Mouse (Mus musculus) naive thymus-derived CD4-positive, alpha-beta T cell, adult 2 months (primary cell): ENCODE results near the gene AI467606.
A peak's percentile ranks its signal among the peaks of the same experiment; 100 is the strongest.
"Not testable (repeated sequence)": the region's sequence is repeated elsewhere in the genome, so short reads cannot be mapped to it uniquely, and the experiment has no call there.

Experiments
- DNase-seq: peaks from one replicate; pipeline ENCODE4 v3.0.0-alpha.2; 2011; ENCODE audit warnings: low read depth

The AI467606 gene

DNA sequence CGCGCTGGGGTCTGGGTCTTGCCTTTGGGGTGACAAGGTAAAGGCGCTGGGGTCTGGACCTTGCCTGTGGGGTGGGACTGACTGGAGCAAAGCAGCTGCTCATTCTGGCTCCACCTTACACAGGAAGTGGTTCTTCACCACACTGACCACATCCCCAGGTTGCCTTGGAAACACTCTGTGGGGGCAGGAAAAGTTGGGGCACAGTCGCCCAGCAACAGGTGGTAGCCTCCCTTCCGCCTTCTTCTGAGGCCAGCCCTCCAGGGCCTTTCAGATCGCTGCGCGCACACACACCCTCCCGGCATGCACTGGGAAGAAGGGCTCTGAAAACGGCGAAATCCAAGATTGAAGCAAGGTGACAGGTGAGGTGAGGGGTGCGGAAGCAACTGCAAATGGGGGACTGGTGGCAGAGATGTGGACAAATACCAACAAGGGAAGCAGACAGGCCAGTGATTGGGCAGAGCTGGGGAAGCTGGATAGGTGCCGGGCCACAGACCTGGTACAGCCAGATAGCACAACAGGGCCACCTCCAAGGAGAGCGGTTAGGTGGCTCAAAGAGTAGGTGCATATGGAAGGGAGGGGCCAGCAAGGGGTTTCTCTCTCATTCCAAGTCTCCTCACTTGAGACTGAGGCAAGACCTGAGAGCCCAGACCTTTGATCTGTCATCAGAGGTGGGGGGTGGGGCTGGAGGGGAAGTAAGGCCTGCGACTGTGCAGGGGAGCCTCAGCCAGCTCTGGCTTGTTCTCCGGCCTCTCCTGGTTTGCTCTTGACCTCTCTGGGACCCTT, at the start of gene AI467606:
AI467606 (plus strand) TSS at position 246 of the 783 bp plus-strand sequence.
- DNase-seq = peak; percentile 98

DNA sequence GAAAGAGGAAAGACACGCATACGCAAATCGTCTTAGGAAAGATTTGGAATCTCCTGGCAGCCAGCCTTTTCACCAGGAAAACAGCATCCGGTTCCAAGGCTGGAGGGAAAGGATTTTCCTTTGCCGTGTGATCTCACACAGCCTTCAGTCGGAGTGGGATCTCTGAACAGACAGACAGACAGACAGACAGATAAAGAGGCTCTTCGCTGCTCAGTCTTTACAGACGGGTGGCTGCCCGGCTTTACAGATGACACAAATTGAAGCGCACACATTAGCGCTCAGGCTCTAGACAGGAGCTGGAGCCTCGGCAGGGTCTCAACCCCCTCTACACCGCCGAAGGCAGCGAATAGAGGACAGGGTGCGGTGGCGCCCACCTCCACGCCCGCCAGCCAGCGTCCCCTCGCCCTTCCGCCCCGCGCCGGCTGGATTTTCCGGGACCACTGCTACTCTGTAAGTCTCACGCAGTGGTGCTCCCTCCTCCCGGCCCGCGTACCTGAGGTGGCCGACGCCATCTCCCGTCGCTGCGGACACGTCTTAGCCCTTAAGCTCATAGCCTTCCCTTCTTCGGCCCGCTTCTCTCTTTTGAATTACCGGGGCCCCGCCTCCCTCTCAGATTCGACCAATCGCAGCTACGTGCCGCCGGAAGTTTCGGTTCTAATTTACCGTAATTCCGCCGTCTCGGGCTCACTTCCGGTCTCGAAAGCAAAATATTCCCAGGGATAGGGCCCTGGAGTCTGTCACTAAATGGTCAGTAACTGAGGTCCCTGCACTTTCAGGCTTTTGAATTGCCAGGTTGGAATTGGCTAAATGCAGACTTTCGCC, 49.1 kb upstream of the AI467606 start, which contains the start of gene Kif22:
Kif22 (minus strand) TSS at position 621 of the 822 bp plus-strand sequence.
- peak; percentile 89 for DNase-seq

DNA sequence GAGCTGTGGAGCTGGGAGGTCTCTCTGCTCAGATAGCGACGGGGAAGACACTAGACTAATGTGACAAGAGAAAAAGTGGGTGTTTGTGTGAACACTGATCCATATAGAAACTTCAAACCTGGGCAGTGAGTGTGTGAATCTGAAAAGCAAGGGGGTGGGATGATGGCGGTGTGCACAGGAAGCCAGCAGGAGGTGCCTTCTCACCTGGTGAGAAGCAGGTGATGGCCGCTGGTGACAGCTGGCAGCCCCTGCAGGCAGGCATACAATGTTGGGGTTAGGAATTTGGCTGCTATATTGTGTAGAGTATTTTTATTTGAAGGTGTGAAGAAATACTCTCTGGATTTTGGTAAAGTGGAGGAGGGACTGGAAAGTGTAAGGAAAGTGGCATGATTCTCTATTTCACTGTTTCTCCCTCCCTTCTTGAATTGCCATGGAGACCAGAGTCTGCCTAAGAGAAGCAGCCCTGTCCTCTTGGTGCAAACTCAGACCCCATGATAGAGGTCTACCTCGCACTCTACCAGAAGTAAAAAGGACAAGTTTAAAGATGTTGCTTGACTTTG, 36.1 kb upstream of the AI467606 start:
- DNase-seq = peak; percentile 50

DNA sequence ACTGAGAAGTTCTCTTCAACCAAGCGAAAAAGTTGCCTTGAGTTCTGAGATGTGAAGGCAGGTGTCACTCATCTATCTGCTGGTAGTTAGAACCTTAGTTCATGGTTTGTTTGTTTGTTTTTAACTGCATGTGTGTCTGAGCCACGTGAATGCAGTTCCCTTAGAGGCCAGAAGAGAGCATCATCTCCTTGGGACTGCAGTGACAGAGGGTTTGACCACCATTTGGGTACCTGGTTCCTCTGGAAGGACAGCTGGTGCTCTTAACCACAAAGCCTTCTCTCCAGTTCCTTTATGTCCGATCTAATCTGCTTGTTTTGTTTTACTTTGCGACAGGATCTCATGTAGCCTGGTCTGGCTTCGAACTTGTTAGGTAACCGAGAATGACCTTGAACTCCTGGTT, 25.6 kb upstream of the AI467606 start:
- DNase-seq = no peak

DNA sequence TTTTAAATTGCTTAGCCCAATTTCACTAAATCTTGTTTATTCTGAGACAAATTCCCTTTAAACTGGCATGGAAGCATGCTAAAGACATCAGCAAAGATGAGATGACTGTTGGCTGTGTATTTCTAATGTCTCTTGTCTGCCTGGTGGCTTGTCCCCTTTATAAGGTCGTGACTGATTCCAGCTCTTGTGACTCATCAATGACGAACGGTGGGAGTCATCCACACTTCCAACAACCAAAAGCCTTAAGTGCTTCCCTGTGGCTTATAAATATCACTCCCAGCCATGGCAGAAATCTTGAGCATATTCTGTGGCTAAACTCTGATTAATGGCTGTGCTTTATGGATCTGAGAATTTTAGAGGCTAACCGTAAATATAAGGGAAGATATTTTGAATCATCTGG, 24.8 kb upstream of the AI467606 start:
- DNase-seq = no peak

DNA sequence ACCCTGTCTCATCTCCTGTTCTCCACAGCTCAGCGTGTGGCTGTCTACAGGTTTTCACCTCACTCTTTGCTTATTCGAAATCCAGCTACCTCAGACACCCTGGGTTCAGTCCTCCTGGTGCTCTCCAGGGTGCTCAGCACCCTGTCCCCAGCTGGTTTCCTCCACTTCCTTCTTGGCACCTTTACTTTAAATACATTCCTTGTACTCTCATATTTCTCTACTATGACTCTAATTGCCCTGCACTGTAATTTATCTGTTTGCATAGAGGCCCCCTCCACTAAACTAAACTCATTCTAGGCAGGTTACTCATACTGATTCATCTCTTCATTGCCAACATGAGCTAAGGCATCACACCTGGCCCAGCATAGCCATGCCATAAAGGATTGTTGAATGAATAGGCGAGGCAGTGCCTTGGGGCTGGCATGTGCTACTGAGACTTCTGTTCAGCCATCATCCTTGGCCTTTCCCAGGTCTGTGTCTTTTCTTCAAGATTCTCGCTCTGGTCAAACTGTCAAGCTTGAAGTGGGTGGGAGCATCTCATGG, 20.2 kb upstream of the AI467606 start:
- DNase-seq = no peak

DNA sequence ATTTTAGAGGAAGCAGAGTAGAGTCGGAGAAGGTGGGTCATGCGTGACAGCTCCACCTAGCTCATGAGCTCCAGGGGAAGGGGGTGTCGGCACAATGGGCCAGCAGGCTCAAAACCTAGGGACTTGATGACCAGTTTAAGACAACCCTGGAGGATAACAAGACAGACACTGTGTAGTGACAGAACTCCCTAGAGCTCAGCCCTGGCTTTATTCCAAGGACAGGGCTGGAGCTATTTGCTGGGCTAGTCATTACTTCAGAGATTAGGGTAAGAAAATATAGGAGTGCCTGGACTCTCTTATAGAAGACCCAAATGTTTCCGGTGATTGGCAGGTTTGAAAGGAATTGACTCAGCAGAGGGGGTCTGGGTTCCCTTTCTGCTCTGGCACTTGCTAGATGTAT, 17.9 kb upstream of the AI467606 start:
- no peak for DNase-seq

DNA sequence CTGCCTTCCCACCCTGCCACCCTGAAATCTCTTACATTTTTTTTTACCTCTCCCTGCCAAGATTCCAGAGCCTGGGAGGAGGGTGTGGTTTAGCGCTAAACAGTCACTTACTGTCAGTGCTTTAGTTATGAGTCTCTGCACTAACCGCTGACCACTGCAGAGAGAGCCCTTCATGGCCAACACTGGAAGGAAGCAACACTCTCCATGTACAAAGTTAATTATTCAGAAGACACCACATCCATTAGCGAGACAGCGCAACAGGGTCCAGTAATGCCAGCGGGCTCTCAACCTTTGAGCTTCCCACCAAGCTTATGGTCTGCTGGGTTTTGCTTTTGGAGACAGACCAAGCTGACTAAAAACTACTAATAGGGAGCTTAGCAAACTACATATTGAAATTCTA, 15.0 kb upstream of the AI467606 start:
- no peak for DNase-seq

DNA sequence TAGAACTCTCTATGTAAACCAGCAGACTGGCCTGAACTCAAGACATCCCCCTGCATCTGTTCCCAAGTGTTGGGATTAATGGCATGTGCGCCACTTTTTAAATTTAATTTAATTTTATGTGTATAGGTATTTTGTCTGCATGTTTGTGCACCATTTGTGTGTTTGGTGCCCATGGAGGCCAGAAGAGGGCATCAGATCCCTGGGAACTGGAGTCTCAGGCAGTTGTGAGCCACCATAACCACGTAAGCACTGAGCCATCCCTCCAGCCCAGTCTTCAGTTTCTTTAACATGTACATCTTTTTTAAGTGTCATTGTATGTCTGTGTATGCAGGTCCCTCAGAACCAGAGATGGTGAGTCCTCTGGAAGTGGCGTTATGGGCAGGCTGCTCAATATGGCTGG, 13.5 kb upstream of the AI467606 start:
- peak; percentile 65 for DNase-seq

DNA sequence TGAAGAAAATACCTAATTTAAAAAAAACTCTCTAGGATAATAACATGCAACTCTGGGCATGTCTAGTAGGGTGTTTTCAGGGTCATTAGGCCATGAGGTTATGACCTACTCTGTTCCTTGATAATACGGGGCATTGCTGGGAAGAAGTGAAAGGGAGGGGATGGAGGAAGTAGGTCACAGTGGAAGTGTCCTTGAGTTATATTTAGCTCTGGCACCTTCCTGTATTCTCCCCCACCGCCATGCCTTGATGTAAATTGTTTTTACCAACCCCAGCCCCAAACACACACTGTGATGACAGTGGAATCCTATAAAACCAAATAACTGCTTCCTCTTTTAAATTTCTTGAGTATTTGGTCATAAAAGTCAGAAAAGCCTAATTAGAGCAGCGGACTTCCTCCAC, 11.1 kb upstream of the AI467606 start:
- DNase-seq = no peak

DNA sequence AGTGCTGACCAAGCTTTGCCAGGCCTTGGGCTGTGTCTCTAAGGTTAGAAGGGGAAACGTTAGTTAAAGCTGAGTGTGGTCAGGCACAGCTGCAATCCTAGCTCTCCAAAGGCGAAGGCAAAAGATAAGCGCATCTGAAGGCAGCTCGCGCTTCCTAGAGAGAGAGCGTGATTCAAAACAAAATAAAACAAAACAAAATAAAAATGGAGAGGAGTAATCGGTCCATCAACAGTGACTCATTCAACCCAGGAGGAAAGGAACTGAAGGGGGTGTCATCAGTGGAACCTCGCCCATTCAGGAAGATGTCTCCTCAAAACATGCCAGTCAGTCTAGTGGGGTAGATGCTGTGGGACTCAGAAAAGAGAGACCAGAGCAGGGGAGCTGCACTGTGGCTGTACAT, 8.9 kb upstream of the AI467606 start:
- DNase-seq = no peak

DNA sequence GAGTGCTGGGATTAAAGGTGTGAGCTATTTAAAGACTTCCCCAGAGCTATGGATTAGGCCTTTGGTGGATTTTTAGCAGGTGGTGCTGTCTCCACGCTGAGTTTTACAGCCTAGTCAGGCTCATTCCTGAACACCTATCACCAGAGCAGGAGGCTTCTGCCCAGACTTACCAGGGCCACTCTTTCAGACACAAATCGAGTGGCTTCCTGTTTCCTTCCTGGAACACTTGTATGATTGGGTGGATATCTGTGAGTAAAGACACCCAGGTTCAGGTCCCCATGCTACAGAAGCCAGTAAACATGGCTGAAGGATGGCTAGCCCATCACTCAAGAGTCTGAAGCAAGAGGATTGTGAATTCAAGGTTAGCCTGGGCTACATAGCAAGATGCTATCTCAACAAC, 8.2 kb upstream of the AI467606 start:
- peak; percentile 47 for DNase-seq

DNA sequence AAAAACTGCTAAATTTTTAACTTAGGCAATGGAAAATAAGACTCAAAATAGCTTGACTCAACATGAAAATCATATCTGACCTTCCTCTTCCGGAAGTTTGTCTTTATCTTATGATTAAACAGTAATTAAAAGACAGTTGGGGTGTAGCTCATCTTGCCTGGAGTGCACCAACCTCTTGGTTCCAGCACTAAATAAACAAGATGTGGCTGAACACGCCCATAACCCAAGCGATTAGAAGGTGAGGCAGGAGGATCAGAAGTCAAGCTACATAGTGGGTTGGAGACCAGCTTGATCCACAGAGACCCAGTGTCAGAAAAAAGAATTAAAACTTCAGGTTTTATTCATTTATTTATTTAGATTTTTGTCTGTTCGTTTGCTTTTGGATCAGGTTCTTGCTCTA, 7.5 kb upstream of the AI467606 start:
- DNase-seq = peak; percentile 39

DNA sequence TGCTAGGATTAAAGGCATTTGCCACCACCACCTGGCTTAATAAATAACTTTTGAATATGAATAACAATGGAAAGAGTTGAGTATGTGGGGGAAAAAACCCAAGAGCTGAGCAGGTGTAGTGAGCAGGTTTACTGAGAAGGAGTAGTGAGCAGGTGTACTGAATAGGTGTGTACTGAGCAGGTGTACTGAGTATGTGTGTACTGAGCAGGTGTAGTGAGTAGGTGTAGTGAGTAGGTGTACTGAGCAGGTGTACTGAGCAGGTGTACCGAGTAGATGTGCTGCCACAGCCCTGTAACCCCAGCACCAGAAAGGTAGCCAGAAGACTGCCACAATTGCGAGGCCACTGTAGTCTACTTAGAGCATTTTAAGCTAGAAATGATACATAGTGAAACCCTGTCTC, 6.4 kb upstream of the AI467606 start:
- no peak for DNase-seq

DNA sequence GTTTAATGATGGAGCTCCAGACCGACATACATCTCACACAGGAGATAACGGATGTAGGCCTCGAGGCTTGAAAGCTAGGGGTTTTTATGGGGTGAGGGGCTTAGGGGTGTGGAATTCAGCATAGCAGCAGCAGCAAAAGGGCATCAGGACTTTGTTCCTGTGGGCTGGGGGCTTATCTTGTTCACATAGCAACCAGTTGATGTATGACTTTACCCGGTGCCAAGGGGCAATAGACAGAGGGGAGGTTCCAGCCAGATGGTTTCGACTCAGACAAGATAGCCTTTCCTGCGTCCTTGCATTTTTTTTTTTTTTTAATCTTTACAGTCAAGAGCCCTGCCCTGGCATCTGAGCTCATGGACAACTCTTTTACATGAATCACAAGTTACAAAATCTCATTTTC, 5.4 kb upstream of the AI467606 start:
- not testable (repeated sequence) for DNase-seq

DNA sequence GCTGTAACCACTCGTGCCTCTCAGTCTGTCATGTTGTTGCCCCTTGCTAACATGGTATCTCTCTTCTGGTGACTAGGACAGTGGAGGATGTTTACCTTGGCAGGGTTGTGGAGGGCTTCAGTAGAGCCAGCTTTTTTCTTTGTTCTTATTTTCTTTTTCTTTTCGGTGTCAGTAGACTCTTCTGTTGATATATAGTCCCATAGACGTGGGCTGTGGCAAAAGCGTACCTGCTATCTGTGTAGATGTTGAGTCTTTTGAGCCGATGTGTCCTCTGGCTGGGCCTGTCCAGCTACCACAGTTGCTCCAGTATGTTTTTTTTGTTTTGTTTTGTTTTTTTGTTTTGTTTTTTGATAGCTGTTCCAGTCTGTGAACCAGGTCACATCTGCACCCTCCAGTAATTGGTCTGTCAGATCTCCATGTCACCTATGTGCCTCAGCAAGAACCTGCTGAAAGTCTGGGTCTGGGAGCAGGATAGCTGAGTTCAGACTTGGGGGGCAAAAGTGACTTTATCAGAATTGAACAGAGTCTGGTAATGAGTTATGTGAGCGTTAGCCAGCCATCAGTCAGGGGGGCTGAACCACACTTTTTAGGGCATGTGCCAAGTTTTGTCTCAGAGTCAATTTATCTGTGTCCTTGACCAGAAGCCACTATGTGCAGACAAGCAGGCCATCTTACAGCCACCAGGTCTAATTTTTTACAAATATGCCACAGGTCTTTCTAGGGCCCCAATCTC, 3.7 kb upstream of the AI467606 start, which contains the start of gene Zg16:
Zg16 (minus strand) TSS at position 51 of the 733 bp plus-strand sequence.
- DNase-seq = not testable (repeated sequence)

DNA sequence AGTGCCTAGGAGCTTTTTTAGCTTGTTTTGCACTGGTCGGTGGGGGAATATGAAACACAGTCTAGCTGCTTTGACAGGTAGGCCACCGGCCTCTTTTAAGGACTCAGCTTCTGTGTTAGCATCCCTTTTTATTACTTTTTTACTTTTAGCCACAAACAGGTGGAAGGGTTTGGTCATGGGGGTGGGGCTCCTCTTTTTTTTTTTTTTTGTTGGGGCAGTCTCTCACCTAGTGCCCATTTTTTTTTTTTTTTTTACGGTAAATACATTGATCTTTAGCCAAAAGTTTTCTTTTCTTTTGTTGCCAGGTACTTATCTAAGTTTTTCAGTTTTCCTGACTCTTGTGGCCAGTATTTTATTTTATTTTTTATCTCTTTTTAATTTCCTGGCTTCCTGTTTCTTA, 3.1 kb upstream of the AI467606 start:
- DNase-seq = no peak

DNA sequence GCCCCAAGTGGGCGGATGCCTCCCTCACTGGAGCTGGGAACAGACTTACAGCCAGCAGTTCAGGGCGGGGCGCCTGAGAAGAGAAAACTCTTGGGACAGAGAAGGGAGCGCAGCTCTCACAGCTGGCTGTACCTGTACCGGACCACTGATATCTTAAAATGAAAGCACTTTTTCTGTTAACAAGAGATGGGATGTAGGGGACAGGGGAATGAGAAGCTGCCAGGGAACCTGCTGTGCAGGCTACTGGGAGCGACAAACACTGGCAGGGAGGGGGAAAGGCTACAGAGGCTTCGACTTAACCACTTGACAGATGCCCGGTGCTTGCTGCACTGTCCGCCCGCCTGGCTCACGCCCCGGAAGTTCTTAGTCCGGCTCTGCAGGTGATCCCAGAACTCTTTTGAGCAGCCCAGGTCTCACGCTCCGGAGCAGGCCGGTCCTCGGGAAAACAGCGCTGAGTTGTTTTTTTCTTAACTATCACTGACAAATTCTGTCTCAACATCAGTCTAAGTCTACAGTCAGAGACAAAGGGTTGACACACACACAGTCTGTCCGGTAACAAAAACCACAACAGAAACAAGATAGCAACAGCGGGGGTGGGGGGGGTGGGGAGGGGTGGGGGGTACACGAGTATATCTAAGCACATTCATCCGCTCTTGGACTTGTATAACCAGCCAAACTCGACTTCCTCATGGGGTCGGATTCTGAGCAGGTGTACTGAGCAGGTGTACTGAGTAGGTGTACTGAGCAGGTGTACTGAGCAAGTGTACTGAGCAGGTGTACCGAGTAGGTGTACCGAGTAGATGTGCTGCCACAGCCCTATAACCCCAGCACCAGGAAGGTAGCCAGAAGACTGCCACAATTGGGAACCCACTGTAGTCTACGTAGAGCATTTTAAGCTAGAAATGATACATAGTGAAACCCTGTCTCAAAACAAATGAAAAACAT, 2.0 kb upstream of the AI467606 start:
- DNase-seq = peak; percentile 70

DNA sequence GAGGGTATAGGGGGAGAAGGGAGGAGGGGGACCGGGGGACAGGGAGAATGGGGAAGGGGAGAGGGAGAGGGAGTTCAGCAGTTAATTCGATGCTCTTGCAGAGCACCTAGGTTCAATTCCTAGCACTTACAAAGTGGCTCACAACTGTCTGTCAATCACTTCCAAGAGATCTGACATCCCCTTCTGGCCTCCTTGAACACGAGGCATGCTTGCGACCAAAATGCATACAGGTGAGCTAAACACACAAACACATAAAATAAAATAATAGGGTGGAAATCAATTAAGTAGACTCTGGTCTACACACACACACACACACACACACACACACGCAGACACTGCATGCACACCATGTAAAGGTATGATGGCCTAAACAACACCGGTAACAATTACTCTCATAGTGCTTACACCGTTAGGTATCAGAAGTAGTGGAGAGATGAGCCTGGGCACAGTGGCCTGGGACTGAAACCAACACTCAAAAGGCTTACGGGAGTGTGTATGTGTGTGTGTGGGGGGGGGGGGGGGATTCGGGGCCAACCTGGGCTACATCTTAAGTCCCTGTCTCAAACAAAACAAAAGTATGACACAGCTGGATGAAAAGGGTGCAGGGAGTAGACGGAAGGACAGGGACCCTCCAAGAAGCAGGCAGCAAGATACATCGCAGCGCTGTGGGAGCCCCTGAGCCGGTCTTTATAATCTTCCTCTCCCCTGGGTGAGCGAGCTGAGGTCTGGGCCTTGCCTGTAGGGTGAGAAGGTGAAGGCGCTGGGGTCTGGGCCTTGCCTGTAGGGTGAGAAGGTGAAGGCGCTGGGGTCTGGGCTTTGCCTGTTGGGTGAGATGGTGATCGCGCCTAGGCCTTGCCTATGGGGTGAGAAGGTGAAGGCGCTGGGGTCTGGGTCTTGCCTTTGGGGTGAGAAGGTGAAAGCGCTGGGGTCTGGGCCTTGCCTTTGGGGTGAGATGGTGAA, 725 bp upstream of the AI467606 start:
- peak; percentile 63 for DNase-seq
